Mouse (Mus musculus) neutrophil, adult 59 days (primary cell): ENCODE results near the gene Ctsd. TPM values are rescaled to one million over a fixed set of nuclear protein-coding genes. Genes with fewer than 3 reads are reported as not detected.

Experiments
- total RNA-seq, 2 experiments: library from RNA; stranded (reverse); gene quantifications; 1 replicate in 1 of 2; 2 replicates in 1 of 2; pipeline ENCODE4 v1.2.4; 2023

Ctsd gene
- 100 to 1,000 TPM; 803 to 876 TPM for total RNA-seq

GRCm38 (mm10) chr7:142387419-142388148 is at the start of gene Ctsd:
TSS of gene Ctsd (minus strand) at chr7:142388038.

GRCm38 (mm10) chr7:142434137-142434865 is 46.5 kb upstream of the Ctsd start, which contains the start of gene Syt8:
TSS of gene Syt8 (plus strand) at chr7:142434850.

GRCm38 (mm10) chr7:142382567-142382966 is 5.3 kb downstream of the Ctsd start, which contains the start of gene Gm49369:
TSS of gene Gm49369 (minus strand) at chr7:142382667.

GRCm38 (mm10) chr7:142373641-142374412 is 14.0 kb downstream of the Ctsd start, which contains the start of gene Ifitm10:
TSS of gene Ifitm10 (minus strand) at chr7:142373753.

Other genes starting within 250 kb of the Ctsd start
- gene Gm45337, start 243.4 kb downstream of the Ctsd start, total RNA-seq = not detected
- gene Gm29735, start 230.9 kb downstream of the Ctsd start, total RNA-seq = not detected
- not detected for gene Gm4553, start 222.3 kb downstream of the Ctsd start, total RNA-seq
- not detected for gene Krtap5-2, start 212.0 kb downstream of the Ctsd start, total RNA-seq
- gene Gm10153, start 197.6 kb downstream of the Ctsd start, total RNA-seq = not detected
- not detected for gene Krtap5-3, start 186.7 kb downstream of the Ctsd start, total RNA-seq
- gene Gm7579, start 176.2 kb downstream of the Ctsd start, total RNA-seq = not detected
- gene Krtap5-5, start 158.1 kb downstream of the Ctsd start, total RNA-seq = not detected
- gene Gm40460, start 147.0 kb downstream of the Ctsd start, total RNA-seq = not detected
- gene Gm2431, start 129.7 kb downstream of the Ctsd start, total RNA-seq = not detected
- gene Gm4559, start 113.7 kb downstream of the Ctsd start, total RNA-seq = not detected
- gene Krtap5-1, start 90.9 kb downstream of the Ctsd start, total RNA-seq = not detected
- gene Krtap5-4, start 84.5 kb downstream of the Ctsd start, total RNA-seq = not detected
- 10 to 100 TPM; 14.0 to 19.7 TPM for gene Ifitm10, start 14.3 kb downstream of the Ctsd start, total RNA-seq
- 1 to 10 TPM in 1 of 2 experiments, not detected in 1; 3.4 TPM for gene Gm49369, start 5.4 kb downstream of the Ctsd start, total RNA-seq
- 1 to 10 TPM; 3.9 to 4.9 TPM for gene Syt8, start 46.8 kb upstream of the Ctsd start, total RNA-seq
- 1 to 10 TPM; 6.5 to 8.8 TPM for gene Tnni2, start 53.8 kb upstream of the Ctsd start, total RNA-seq
- gene Lsp1, start 72.8 kb upstream of the Ctsd start, total RNA-seq = 1,000 to 10,000 TPM; 1,439 to 1,614 TPM
- 10 to 100 TPM; 19.7 to 29.8 TPM for gene Tnnt3, start 110.8 kb upstream of the Ctsd start, total RNA-seq
- gene Mrpl23, start 144.6 kb upstream of the Ctsd start, total RNA-seq = 1 to 10 TPM; 2.8 to 7.0 TPM